ENCODE assay signal across 8 mouse cellular contexts in the genomic region with DNA sequence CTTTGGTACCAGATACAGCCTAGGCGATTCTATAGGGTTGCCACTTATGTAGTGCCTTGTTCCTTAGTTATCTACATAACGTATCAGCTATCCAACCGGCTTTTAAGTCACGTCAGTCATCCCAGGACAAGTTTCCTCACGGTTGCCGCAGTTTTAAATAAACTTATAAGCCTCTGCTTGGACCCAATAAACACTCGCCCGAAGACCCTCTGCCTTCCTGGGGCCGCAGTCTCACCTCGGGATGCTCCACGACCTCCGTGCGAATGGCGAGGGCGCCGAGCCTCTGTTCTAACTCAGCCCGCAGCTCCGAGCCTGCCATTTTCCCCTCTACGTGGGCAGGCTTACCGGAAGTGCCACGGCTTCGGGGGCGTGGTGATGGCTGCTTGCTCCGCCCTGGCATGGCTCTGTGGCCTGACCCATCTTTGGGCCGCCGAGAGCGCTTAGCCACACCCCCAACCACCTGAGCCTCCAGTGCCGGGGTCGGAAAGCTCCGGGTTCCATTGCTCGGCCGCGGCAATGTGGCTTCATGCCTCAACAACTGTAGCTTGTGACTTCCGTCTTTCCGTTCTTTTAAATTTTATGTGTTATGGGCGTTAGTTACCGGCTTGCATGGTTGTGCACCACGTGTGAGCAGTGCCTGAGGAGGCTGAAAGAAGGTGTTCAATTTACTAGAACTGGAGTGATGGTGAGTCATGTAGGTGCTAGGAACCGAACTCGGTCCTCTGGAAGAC. TPM values are rescaled to one million over a fixed set of nuclear protein-coding genes. Genes with fewer than 3 reads are reported as not detected.
DNase-seq lines count a peak whose midpoint lies in the region; ATAC-seq and TF ChIP-seq lines count a peak whose summit lies in the region.

A gene (minus strand): TSS at position 352 of the 731 bp plus-strand sequence.

- H3K9ac ChIP-seq in forebrain, postnatal 0 days, result peak within 1 kb of the TSS; percentile 19
- H3K9ac ChIP-seq in lung, postnatal 0 days (replicated peaks; ENCODE audit: low read depth), result peak within 1 kb of the TSS; percentile 71

- no peak within 1 kb of the TSS for H3K27ac ChIP-seq in cerebellum, adult 2 months (ENCODE audit: insufficient read depth, low read length)
- H3K27ac ChIP-seq in forebrain, postnatal 0 days (ENCODE audit: low read depth, low read length), result peak within 1 kb of the TSS; percentile 1
- peak within 1 kb of the TSS; percentile 79 for H3K27ac ChIP-seq in lung, postnatal 0 days (ENCODE audit: low read length)

- H3K36me3 ChIP-seq in forebrain, postnatal 0 days (ENCODE audit: insufficient read depth), result peaks cover 12% of the 10 kb centered on the region
- H3K36me3 ChIP-seq in lung, postnatal 0 days (ENCODE audit: insufficient read depth, low read length), result no peaks in the 10 kb centered on the region

- DNase-seq in MEL-GATA-1-ER (ENCODE audit: extremely low read depth, low read depth), result peak; percentile 87
- peak; percentile 85 to 89 for DNase-seq in cerebellum, adult 2 months
- peak; percentile 84 for DNase-seq in forebrain, postnatal 0 days
- DNase-seq in heart, postnatal 4 days, result peak; percentile 92
- peak; percentile 82 for DNase-seq in layer of hippocampus, adult 9-11 months
- DNase-seq in lung, postnatal 0 days (ENCODE audit: low spot score), result peak; percentile 93
- peak; percentile 81 for DNase-seq in ovary, postnatal 14 days (ENCODE audit: low spot score)
- peak; percentile 93 for DNase-seq in thymus, postnatal 14 days

- peak within 1 kb of the TSS; percentile 55 for H3K4me2 ChIP-seq in forebrain, postnatal 0 days (ENCODE audit: low read depth)
- peak within 1 kb of the TSS; percentile 57 for H3K4me2 ChIP-seq in lung, postnatal 0 days (replicated peaks; ENCODE audit: low read depth, low read length)

- 3% methylated on average over 40 of the region's 40 CpGs for WGBS in cerebellum, adult 2 months
- WGBS in forebrain, postnatal 0 days, result 3% methylated on average over 40 of the region's 40 CpGs
- 2% methylated on average over 40 of the region's 40 CpGs for WGBS in lung, postnatal 0 days

- H3K4me1 ChIP-seq in cerebellum, adult 2 months (ENCODE audit: control insufficient read depth, insufficient read depth, low read length), result no peaks in the 10 kb centered on the region
- H3K4me1 ChIP-seq in forebrain, postnatal 0 days (ENCODE audit: insufficient read depth), result no peaks in the 10 kb centered on the region
- peaks cover 6% of the 10 kb centered on the region; the same call in 1 of the 2 replicates for H3K4me1 ChIP-seq in lung, postnatal 0 days (ENCODE audit: insufficient read depth, low read depth, low read length)

- no peak for TF ChIP-seq CTCF in cerebellum, adult 2 months (IDR thresholded peaks at IDR 0.05; ENCODE audit: borderline replicate concordance, insufficient read depth, low read depth, low read length)
- TF ChIP-seq CTCF in forebrain, postnatal 0 days (IDR thresholded peaks at IDR 0.05; ENCODE audit: low read depth), result no peak
- TF ChIP-seq CTCF in lung, postnatal 0 days (IDR thresholded peaks at IDR 0.05), result no peak

- H3K4me3 ChIP-seq in cerebellum, adult 2 months (replicated peaks; ENCODE audit: insufficient read depth, low read depth, low read length), result peak within 1 kb of the TSS; percentile 85
- peak within 1 kb of the TSS; percentile 46 for H3K4me3 ChIP-seq in forebrain, postnatal 0 days (ENCODE audit: low read depth, low read length)
- peak within 1 kb of the TSS; percentile 75 for H3K4me3 ChIP-seq in lung, postnatal 0 days (ENCODE audit: low read depth, low read length)

- TF ChIP-seq EP300 in lung, postnatal 0 days (IDR thresholded peaks at IDR 0.05), result no peak

- peak; percentile 97 for ATAC-seq in forebrain, postnatal 0 days
- ATAC-seq in lung, postnatal 0 days, result peak; percentile 100

- H3K27me3 ChIP-seq in cerebellum, adult 2 months (ENCODE audit: control insufficient read depth, insufficient read depth, low read length), result no peaks in the 10 kb centered on the region
- H3K27me3 ChIP-seq in forebrain, postnatal 0 days (ENCODE audit: insufficient read depth, low read length), result no peaks in the 10 kb centered on the region
- no peaks in the 10 kb centered on the region for H3K27me3 ChIP-seq in lung, postnatal 0 days (replicated peaks; ENCODE audit: insufficient read depth, low read length)

- H3K9me3 ChIP-seq in forebrain, postnatal 0 days (ENCODE audit: low read length), result no peaks in the 10 kb centered on the region
- H3K9me3 ChIP-seq in lung, postnatal 0 days (ENCODE audit: low read length), result no peaks in the 10 kb centered on the region

- TF ChIP-seq POLR2A in cerebellum, adult 2 months (IDR thresholded peaks at IDR 0.05; ENCODE audit: borderline replicate concordance, insufficient read depth, low read length), result peak; percentile 76

RNA-seq across cellular contexts. Expression of the gene that starts here (rescaled TPM):
- 6.2 and 6.3 TPM in 2 replicates for polyA plus RNA-seq in cerebellum, adult 2 months (2012; rRNA removed)
- 3.5 and 4.5 TPM in 2 replicates for total RNA-seq in forebrain, postnatal 0 days (2014; rRNA removed)
- 5.9 and 6.5 TPM in 2 replicates for polyA plus RNA-seq in forebrain, postnatal 0 days (2015; fragmentation: Nextera tagmentation; extraction: Ambion mirVana)
- 10 to 100 TPM; 14.2 to 17.7 TPM for total RNA-seq in heart, postnatal 4 days (2021)
- polyA plus RNA-seq in lung, postnatal 0 days (2015; fragmentation: Nextera tagmentation; extraction: Ambion mirVana), result 23.4 and 28.2 TPM in 2 replicates
